Mouse (Mus musculus): ENCODE results near the gene Lzic. TPM values are rescaled to one million over a fixed set of nuclear protein-coding genes. Genes with fewer than 3 reads are reported as not detected.
"Not testable (repeated sequence)": the region's sequence is repeated elsewhere in the genome, so short reads cannot be mapped to it uniquely, and the experiment has no call there.

Lzic gene
- total and polyA plus RNA-seq, 2 experiments = 5.3 to 5.7 TPM

DNA sequence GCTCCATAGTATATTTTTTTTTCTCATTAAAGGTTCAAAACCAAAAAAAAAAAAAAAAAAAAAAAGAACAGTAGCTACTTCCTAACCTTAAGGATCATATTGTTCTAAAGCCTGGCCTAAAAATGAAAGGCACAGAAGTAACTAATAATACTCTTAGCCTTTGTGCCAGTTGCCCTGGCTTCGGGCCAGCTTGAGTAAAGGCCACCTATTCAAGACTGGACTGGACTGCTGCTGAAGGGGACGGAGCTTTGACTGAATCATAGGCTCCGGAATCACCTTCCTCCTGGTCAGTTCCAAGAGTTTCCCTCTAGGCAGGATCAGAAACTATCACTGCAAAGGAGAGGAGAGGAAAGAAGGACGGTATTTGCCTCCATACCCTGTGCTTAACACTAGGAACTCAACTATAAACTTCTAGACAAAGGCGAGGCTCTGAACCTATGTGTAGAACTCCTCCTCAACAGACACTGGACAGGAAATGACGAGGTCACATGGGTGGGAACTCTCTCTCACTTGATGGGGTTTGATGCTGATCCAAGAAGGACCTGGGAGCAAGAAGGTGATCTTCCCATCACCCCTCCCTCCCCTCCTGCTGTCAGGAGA, 27.1 kb upstream of the Lzic start:
- Histone ChIP-seq H3K79me2 (ENCODE audit: control insufficient read depth, insufficient read depth, low read length) (no peaks in the 10 kb centered on the region), H3K9ac (ENCODE audit: low read depth, low read length) (no peak overlapping the region), H3K4me1 (ENCODE audit: control insufficient read depth, insufficient read depth, low read length) (peaks cover 2% of the 10 kb centered on the region; the same call in 1 of the 2 replicates), H3K36me3 (ENCODE audit: control insufficient read depth, insufficient read depth, low read length) (no peaks in the 10 kb centered on the region), H3K27me3 (ENCODE audit: control insufficient read depth, insufficient read depth, low read length) (no peaks in the 10 kb centered on the region), H3K4me3 (ENCODE audit: insufficient read depth, low read depth, low read length) (no peak overlapping the region), H3K27ac (replicated peaks; ENCODE audit: insufficient read depth, low read depth, low read length) (no peak overlapping the region)
- no peak for TF ChIP-seq CTCF (IDR thresholded peaks at IDR 0.05; ENCODE audit: low read depth, low read length)
- no peak for TF ChIP-seq POLR2A (IDR thresholded peaks at IDR 0.05; ENCODE audit: extremely low read depth, insufficient read depth, low read length)
- DNase-seq (ENCODE audit: extremely low read depth, low read depth, low spot score) = peak; percentile 43
- 66% methylated on average over 6 of the region's 6 CpGs for WGBS

- whole genome bisulfite sequencing = 68% methylated on average over 5 of the region's 5 CpGs
- Histone ChIP-seq H3K27me3 (ENCODE audit: control insufficient read depth, insufficient read depth, low read length) (no peaks in the 10 kb centered on the region), H3K79me2 (ENCODE audit: control insufficient read depth, insufficient read depth, low read length) (no peaks in the 10 kb centered on the region), H3K4me1 (ENCODE audit: control insufficient read depth, insufficient read depth, low read length) (peaks cover 2% of the 10 kb centered on the region; the same call in 1 of the 2 replicates), H3K9ac (ENCODE audit: low read depth, low read length) (no peak overlapping the region), H3K4me3 (ENCODE audit: insufficient read depth, low read depth, low read length) (no peak overlapping the region), H3K36me3 (ENCODE audit: control insufficient read depth, insufficient read depth, low read length) (no peaks in the 10 kb centered on the region), H3K27ac (replicated peaks; ENCODE audit: insufficient read depth, low read depth, low read length) (no peak overlapping the region)
- no peak for TF ChIP-seq POLR2A (IDR thresholded peaks at IDR 0.05; ENCODE audit: extremely low read depth, insufficient read depth, low read length)
- TF ChIP-seq CTCF (IDR thresholded peaks at IDR 0.05; ENCODE audit: low read depth, low read length) = no peak
- no peak for DNase-seq (ENCODE audit: extremely low read depth, low read depth, low spot score)
These were observed 26.5 kb upstream of the Lzic start for GRCm38 (mm10) chr4:149458526-149458925.

GRCm38 (mm10) chr4:149459425-149459824, 25.6 kb upstream of the Lzic start:
- TF ChIP-seq CTCF (IDR thresholded peaks at IDR 0.05; ENCODE audit: low read depth, low read length) (no peak), POLR2A (IDR thresholded peaks at IDR 0.05; ENCODE audit: extremely low read depth, insufficient read depth, low read length) (no peak)
- no peak for DNase-seq (ENCODE audit: extremely low read depth, low read depth, low spot score)
- H3K4me3 ChIP-seq (ENCODE audit: insufficient read depth, low read depth, low read length) = no peak overlapping the region
- no peaks in the 10 kb centered on the region for H3K27me3 ChIP-seq (ENCODE audit: control insufficient read depth, insufficient read depth, low read length)
- H3K79me2 ChIP-seq (ENCODE audit: control insufficient read depth, insufficient read depth, low read length) = no peaks in the 10 kb centered on the region
- no peak overlapping the region for H3K27ac ChIP-seq (replicated peaks; ENCODE audit: insufficient read depth, low read depth, low read length)
- no peaks in the 10 kb centered on the region for H3K36me3 ChIP-seq (ENCODE audit: control insufficient read depth, insufficient read depth, low read length)
- H3K9ac ChIP-seq (ENCODE audit: low read depth, low read length) = no peak overlapping the region
- 78% methylated on average over 1 of the region's 1 CpGs for WGBS
- H3K4me1 ChIP-seq (ENCODE audit: control insufficient read depth, insufficient read depth, low read length) = no peaks in the 10 kb centered on the region

DNA sequence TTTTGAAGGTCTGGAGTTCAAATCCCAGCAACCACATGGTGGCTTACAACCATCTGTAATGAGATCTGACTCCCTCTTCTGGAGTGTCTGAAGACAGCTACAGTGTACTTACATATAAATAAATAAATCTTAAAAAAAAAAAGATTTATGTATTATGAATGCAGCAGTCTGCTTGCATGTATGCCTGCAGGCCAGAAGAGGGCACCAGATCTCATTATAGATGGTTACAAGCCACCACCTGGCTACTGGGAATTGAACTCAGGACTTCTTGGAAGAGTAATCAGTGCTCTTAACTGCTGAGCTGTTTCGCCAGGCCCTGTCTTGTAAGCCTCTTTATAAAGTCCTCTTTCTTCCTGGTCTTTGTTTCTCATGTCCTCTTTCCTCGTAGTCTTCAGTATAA, 24.6 kb upstream of the Lzic start:
- 86% methylated on average over 2 of the region's 2 CpGs for WGBS
- not testable (repeated sequence) for H3K4me3 ChIP-seq (ENCODE audit: insufficient read depth, low read depth, low read length); DNase-seq (ENCODE audit: extremely low read depth, low read depth, low spot score); H3K79me2 ChIP-seq (ENCODE audit: control insufficient read depth, insufficient read depth, low read length); H3K4me1 ChIP-seq (ENCODE audit: control insufficient read depth, insufficient read depth, low read length); H3K36me3 ChIP-seq (ENCODE audit: control insufficient read depth, insufficient read depth, low read length); H3K27me3 ChIP-seq (ENCODE audit: control insufficient read depth, insufficient read depth, low read length); H3K27ac ChIP-seq (replicated peaks; ENCODE audit: insufficient read depth, low read depth, low read length); H3K9ac ChIP-seq (ENCODE audit: low read depth, low read length)
- TF ChIP-seq CTCF (IDR thresholded peaks at IDR 0.05; ENCODE audit: low read depth, low read length) = 0 out of 2 replicates have a peak, but pooled peaks have one; percentile 5

DNA sequence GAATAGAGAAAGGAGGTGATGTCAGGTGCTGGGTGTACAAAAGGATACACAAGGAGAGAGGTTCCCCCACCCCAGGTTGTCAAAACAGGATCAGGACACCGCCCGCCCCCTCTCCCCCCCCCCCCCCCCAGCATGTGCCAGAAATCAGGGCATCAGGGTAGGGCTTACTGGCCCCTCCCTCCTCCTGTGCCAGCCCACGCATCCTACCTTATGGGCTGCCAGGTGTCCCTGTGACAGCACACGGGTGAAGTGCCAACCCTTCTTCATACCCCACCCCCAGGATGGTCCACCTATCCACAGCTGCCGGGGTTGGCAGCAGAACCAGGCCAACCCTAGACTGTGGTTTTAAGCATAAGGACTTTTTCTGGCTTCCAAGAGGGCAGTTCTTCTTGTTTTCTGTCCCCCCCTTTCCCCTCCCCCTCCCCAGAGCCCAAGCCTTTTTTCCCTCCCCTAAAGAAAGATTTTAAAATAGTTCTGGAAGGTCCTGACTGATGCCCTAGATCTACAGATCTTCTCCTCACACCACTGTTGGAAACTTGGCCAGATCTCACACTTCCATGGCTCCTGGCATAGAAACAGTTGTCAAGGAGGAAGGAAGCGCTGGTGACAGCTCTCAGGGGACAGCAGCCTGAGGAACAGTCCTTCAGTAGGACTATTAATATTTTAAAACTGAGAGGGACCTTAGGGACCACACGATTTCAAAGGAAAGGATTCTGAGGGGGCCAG, 23.3 kb upstream of the Lzic start:
- no peaks in the 10 kb centered on the region for H3K4me1 ChIP-seq (ENCODE audit: control insufficient read depth, insufficient read depth, low read length)
- H3K4me3 ChIP-seq (ENCODE audit: insufficient read depth, low read depth, low read length) = no peak overlapping the region
- 75% methylated on average over 6 of the region's 7 CpGs for WGBS
- TF ChIP-seq CTCF (IDR thresholded peaks at IDR 0.05; ENCODE audit: low read depth, low read length) (no peak), POLR2A (IDR thresholded peaks at IDR 0.05; ENCODE audit: extremely low read depth, insufficient read depth, low read length) (no peak)
- no peaks in the 10 kb centered on the region; the same call in 1 of the 2 replicates for H3K36me3 ChIP-seq (ENCODE audit: control insufficient read depth, insufficient read depth, low read length)
- no peak for DNase-seq (ENCODE audit: extremely low read depth, low read depth, low spot score)
- no peak overlapping the region for H3K9ac ChIP-seq (ENCODE audit: low read depth, low read length)
- no peaks in the 10 kb centered on the region for H3K79me2 ChIP-seq (ENCODE audit: control insufficient read depth, insufficient read depth, low read length)
- H3K27ac ChIP-seq (replicated peaks; ENCODE audit: insufficient read depth, low read depth, low read length) = no peak overlapping the region
- H3K27me3 ChIP-seq (ENCODE audit: control insufficient read depth, insufficient read depth, low read length) = no peaks in the 10 kb centered on the region

Data from liver, adult 2 months (tissue).